Comparison of ENCODE assay signal across 8 mouse cellular contexts in the genomic region with DNA sequence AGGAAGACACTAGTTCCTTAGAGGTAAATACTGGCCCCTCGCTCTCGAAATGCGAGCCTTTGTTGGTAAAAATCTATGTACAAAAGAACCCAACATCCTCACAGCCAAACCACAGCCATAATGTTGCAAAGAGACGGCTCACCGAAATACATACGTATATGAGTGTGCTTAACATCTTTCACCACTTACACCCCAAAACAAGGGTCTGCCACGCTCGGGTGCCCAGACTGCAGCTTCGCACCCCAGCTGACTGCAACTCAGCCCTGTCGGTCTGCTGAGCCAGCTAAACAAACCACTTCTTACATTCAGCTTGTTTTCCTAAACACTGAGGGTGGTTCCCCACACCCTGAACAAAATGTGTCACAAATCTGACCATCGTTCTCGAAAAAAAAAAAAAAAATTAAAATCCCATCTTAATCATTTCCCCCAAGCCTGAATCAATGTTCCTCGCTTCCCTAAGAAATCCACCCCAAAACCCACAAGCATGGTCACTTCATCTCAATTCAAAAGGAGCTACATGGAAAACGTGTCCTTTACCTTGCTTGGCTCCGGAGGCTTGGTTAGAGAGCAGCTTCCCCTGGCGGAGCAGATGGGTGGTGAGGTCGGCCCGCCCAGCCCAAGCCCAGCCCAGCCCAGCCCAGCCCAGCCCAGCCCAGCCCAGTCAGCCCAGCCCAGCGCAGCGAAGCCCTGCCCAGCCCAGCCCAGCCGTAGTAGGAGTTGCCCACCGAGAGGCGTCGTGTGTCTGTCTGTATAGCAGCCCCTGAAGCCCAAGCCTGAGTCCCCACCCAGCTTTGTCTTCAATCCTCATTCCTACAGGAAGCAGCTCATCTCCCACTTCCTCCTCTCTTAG. TPM values are rescaled to one million over a fixed set of nuclear protein-coding genes. Genes with fewer than 3 reads are reported as not detected.
A peak's percentile ranks its signal among the peaks of the same experiment; 100 is the strongest.
DNase-seq lines count a peak whose midpoint lies in the region; ATAC-seq and TF ChIP-seq lines count a peak whose summit lies in the region.

No protein-coding gene starts in this region.

- H3K27me3 ChIP-seq in C2C12 (ENCODE audit: control insufficient read depth, insufficient read depth, insufficient read length), result no peaks in the 10 kb centered on the region
- no peaks in the 10 kb centered on the region for H3K27me3 ChIP-seq in embryonic facial prominence, embryonic 12.5 days
- H3K27me3 ChIP-seq in liver, adult 2 months (ENCODE audit: control insufficient read depth, insufficient read depth, low read length), result no peaks in the 10 kb centered on the region; the same call in none of the 2 replicates
- H3K27me3 ChIP-seq in midbrain, postnatal 0 days (ENCODE audit: insufficient read depth, low read length), result no peaks in the 10 kb centered on the region

- peaks cover 20% of the 10 kb centered on the region for H3K4me1 ChIP-seq in embryonic facial prominence, embryonic 12.5 days
- H3K4me1 ChIP-seq in liver, adult 2 months (ENCODE audit: control insufficient read depth, insufficient read depth, low read length), result peaks cover 2% of the 10 kb centered on the region; the same call in 1 of the 2 replicates
- peaks cover 11% of the 10 kb centered on the region; the same call in 1 of the 2 replicates for H3K4me1 ChIP-seq in midbrain, postnatal 0 days (ENCODE audit: insufficient read depth, low read length)

- H3K4me3 ChIP-seq in C2C12 (ENCODE audit: insufficient read depth, poor library complexity, severe bottlenecking), result no peak overlapping the region
- peak overlapping the region; percentile 45 for H3K4me3 ChIP-seq in embryonic facial prominence, embryonic 12.5 days
- peak overlapping the region; percentile 75 for H3K4me3 ChIP-seq in liver, adult 2 months (ENCODE audit: insufficient read depth, low read depth, low read length)
- H3K4me3 ChIP-seq in midbrain, postnatal 0 days (ENCODE audit: low read depth, low read length), result peak overlapping the region; percentile 58

- peak; percentile 95 for ATAC-seq in embryonic facial prominence, embryonic 12.5 days (ENCODE audit: insufficient number of reproducible peaks, insufficient read depth, low FRiP score, low TSS enrichment)
- ATAC-seq in midbrain, postnatal 0 days (ENCODE audit: low FRiP score), result peak; percentile 92

- peak; percentile 83 for DNase-seq in adrenal gland, postnatal 10 days
- peak; percentile 61 to 77 for DNase-seq in heart, adult 9 months (ENCODE audit: low spot score in 2 of 2)
- DNase-seq in kidney, adult 8-10 months, result peak; percentile 33 to 47
- peak; percentile 22 for DNase-seq in liver, adult 2 months (ENCODE audit: extremely low read depth, low read depth, low spot score)
- peak; percentile 87 for DNase-seq in midbrain, postnatal 0 days (ENCODE audit: low spot score)
- DNase-seq in spleen, postnatal 36 days (ENCODE audit: low spot score in 2 of 2), result peak; percentile 65 to 73

- H3K4me2 ChIP-seq in embryonic facial prominence, embryonic 12.5 days (replicated peaks), result peak overlapping the region; percentile 50
- peak overlapping the region; percentile 53 for H3K4me2 ChIP-seq in midbrain, postnatal 0 days (ENCODE audit: low read depth, low read length, poor library complexity, severe bottlenecking)

- no peaks in the 10 kb centered on the region for H3K9me3 ChIP-seq in embryonic facial prominence, embryonic 12.5 days
- H3K9me3 ChIP-seq in midbrain, postnatal 0 days (ENCODE audit: low read length), result no peaks in the 10 kb centered on the region

- peak overlapping the region; percentile 55 for H3K9ac ChIP-seq in embryonic facial prominence, embryonic 12.5 days
- H3K9ac ChIP-seq in liver, adult 2 months (ENCODE audit: low read depth, low read length), result peak overlapping the region; percentile 57
- peak overlapping the region; percentile 73 for H3K9ac ChIP-seq in midbrain, postnatal 0 days (replicated peaks; ENCODE audit: low read length, poor library complexity, severe bottlenecking)

- peak overlapping the region; percentile 49 for H3ac ChIP-seq in C2C12 (ENCODE audit: control insufficient read depth, insufficient read length, low read depth)

- H3K79me3 ChIP-seq in C2C12 (ENCODE audit: low read depth), result no peaks in the 10 kb centered on the region

- no peaks in the 10 kb centered on the region for H3K36me3 ChIP-seq in C2C12 (ENCODE audit: control insufficient read depth, insufficient read depth)
- no peaks in the 10 kb centered on the region for H3K36me3 ChIP-seq in embryonic facial prominence, embryonic 12.5 days
- no peaks in the 10 kb centered on the region for H3K36me3 ChIP-seq in liver, adult 2 months (ENCODE audit: control insufficient read depth, insufficient read depth, low read length)
- H3K36me3 ChIP-seq in midbrain, postnatal 0 days (ENCODE audit: insufficient read depth, low read length), result no peaks in the 10 kb centered on the region

- WGBS in embryonic facial prominence, embryonic 12.5 days, result under 1% methylated on average over 23 of the region's 24 CpGs
- WGBS in liver, adult 2 months, result 3% methylated on average over 24 of the region's 24 CpGs
- under 1% methylated on average over 24 of the region's 24 CpGs for WGBS in midbrain, postnatal 0 days

- no peak for TF ChIP-seq POLR2A in liver, adult 2 months (IDR thresholded peaks at IDR 0.05; ENCODE audit: extremely low read depth, insufficient read depth, low read length)

- TF ChIP-seq CTCF in C2C12 (IDR thresholded peaks at IDR 0.05; ENCODE audit: control insufficient read depth, insufficient read depth, insufficient read length), result no peak
- peak; percentile 34; the same call in 1 of the 2 replicates for TF ChIP-seq CTCF in liver, adult 2 months (IDR thresholded peaks at IDR 0.05; ENCODE audit: low read depth, low read length)
- peak; percentile 56 for TF ChIP-seq CTCF in midbrain, postnatal 0 days (IDR thresholded peaks at IDR 0.05)

- peak overlapping the region; percentile 86 for H3K27ac ChIP-seq in embryonic facial prominence, embryonic 12.5 days
- H3K27ac ChIP-seq in liver, adult 2 months (replicated peaks; ENCODE audit: insufficient read depth, low read depth, low read length), result no peak overlapping the region; the same call in 1 of the 2 replicates
- peak overlapping the region; percentile 98 for H3K27ac ChIP-seq in midbrain, postnatal 0 days (ENCODE audit: low read depth, low read length)

- no peaks in the 10 kb centered on the region for H3K79me2 ChIP-seq in C2C12 (ENCODE audit: control insufficient read depth, insufficient read depth)
- H3K79me2 ChIP-seq in liver, adult 2 months (ENCODE audit: control insufficient read depth, insufficient read depth, low read length), result no peaks in the 10 kb centered on the region; the same call in 1 of the 2 replicates

TF ChIP-seq in C2C12, 6 proteins besides CTCF, POLR2A, EP300 and RAD21:
- no peak for TF ChIP-seq MYOD1 (IDR thresholded peaks at IDR 0.05; ENCODE audit: control insufficient read depth, insufficient read length, low read depth)
- TF ChIP-seq FOSL1 (IDR thresholded peaks at IDR 0.05; ENCODE audit: insufficient read depth, low read length, poor library complexity, severe bottlenecking), result no peak
- TF ChIP-seq MYOG (IDR thresholded peaks at IDR 0.05; ENCODE audit: control insufficient read depth, extremely low read depth, insufficient read length), result no peak
- no peak for TF ChIP-seq CEBPB (IDR thresholded peaks at IDR 0.05; ENCODE audit: low read depth)
- no peak for TF ChIP-seq MAX (IDR thresholded peaks at IDR 0.05)
- TF ChIP-seq USF1 (IDR thresholded peaks at IDR 0.05; ENCODE audit: low read depth), result no peak

RNA-seq across cellular contexts. Expression of gene Gng2, which starts 0.8 kb away (rescaled TPM):
- polyA plus RNA-seq in C2C12 (2012; fragmentation: generic; extraction: Trizol), result 5.8 TPM
- total RNA-seq in adrenal gland, postnatal 10 days (2021), result 10 to 100 TPM; 43.5 to 55.8 TPM
- 77.6 and 81.4 TPM in 2 replicates for polyA plus RNA-seq in embryonic facial prominence, embryonic 12.5 days (2016; fragmentation: Nextera tagmentation; extraction: Ambion mirVana)
- total RNA-seq in liver, adult 2 months (2014; rRNA removed), result 1.1 and 1.8 TPM in 2 replicates
- 0.57 and 0.95 TPM in 2 replicates for polyA plus RNA-seq in liver, adult 2 months (2012; rRNA removed)
- 419 and 439 TPM in 2 replicates for total RNA-seq in midbrain, postnatal 0 days (2014; rRNA removed)
- polyA plus RNA-seq in midbrain, postnatal 0 days (2015; fragmentation: Nextera tagmentation; extraction: Ambion mirVana), result 344 and 374 TPM in 2 replicates

Comparison
In these comparisons a context has a peak if more than half of its experiments do, and no peak if none do; other contexts are left out.
1. DNase-seq: peak in every context shown above with its lines; median percentile 87 in midbrain, postnatal 0 days; 83 in adrenal gland, postnatal 10 days; 69 in heart, adult 9 months; 69 in spleen, postnatal 36 days; 40 in kidney, adult 8-10 months; 22 in liver, adult 2 months.
2. RNA of gene Gng2, which starts 0.8 kb away (polyA plus RNA-seq): 344 to 374 TPM in midbrain, postnatal 0 days and 77.6 to 81.4 TPM in embryonic facial prominence, embryonic 12.5 days; 5.8 TPM in C2C12 (single experiment) and 0.57 to 0.95 TPM in liver, adult 2 months; every median in the first group is over 10 times any median in the second.
3. Peak in every context shown above with its lines, with median percentiles within 50 percentile points of each other: H3K9ac ChIP-seq.